Comparison of ENCODE assay signal across 7 mouse cellular contexts in genomic region chr17:51179195-51179953, GRCm38 (mm10). TPM values are rescaled to one million over a fixed set of nuclear protein-coding genes. Genes with fewer than 3 reads are reported as not detected.
A peak's percentile ranks its signal among the peaks of the same experiment; 100 is the strongest.
DNase-seq lines count a peak whose midpoint lies in the region; ATAC-seq lines count a peak whose summit lies in the region.

Tbc1d5 (minus strand) TSS chr17:51179352.

- WGBS in intestine, embryonic 16.5 days, result 2% methylated on average over 54 of the region's 54 CpGs
- WGBS in midbrain, embryonic 11.5 days, result 3% methylated on average over 54 of the region's 54 CpGs

- ATAC-seq in intestine, embryonic 16.5 days, result peak; percentile 98
- ATAC-seq in midbrain, embryonic 11.5 days (ENCODE audit: low FRiP score), result peak; percentile 96

- H3K4me3 ChIP-seq in intestine, embryonic 16.5 days (ENCODE audit: low read length), result peak within 1 kb of the TSS; percentile 81
- peak within 1 kb of the TSS; percentile 81 for H3K4me3 ChIP-seq in midbrain, embryonic 11.5 days (ENCODE audit: low read depth, low read length)

- peak within 1 kb of the TSS; percentile 72 for H3K4me2 ChIP-seq in intestine, embryonic 16.5 days (ENCODE audit: low read depth, low read length)
- peak within 1 kb of the TSS; percentile 75 for H3K4me2 ChIP-seq in midbrain, embryonic 11.5 days

- no peaks in the 10 kb centered on the region for H3K27me3 ChIP-seq in intestine, embryonic 16.5 days (replicated peaks; ENCODE audit: control insufficient read depth, insufficient read depth, low read length)
- no peaks in the 10 kb centered on the region for H3K27me3 ChIP-seq in midbrain, embryonic 11.5 days (ENCODE audit: control insufficient read depth, insufficient read depth, low read length)

- H3K27ac ChIP-seq in intestine, embryonic 16.5 days (ENCODE audit: low read length), result peak within 1 kb of the TSS; percentile 99
- H3K27ac ChIP-seq in midbrain, embryonic 11.5 days (ENCODE audit: low read depth, low read length), result peak within 1 kb of the TSS; percentile 97

- peak; percentile 91 for DNase-seq in adrenal gland, adult 8-10 months
- DNase-seq in embryo, embryonic 9.5 days (ENCODE audit: extremely low spot score), result peak; percentile 92
- DNase-seq in gastrocnemius, postnatal 4 days (ENCODE audit: low spot score in 2 of 2), result peak; percentile 84 to 94
- peak; percentile 93 to 96 for DNase-seq in left cerebral cortex, postnatal 36 days (ENCODE audit: low spot score in 2 of 2)
- peak; percentile 99 for DNase-seq in midbrain, embryonic 11.5 days (ENCODE audit: low spot score, missing footprints)
- peak; percentile 89 for DNase-seq in skeletal muscle tissue, adult 2 months (ENCODE audit: low read depth, low spot score)

- H3K36me3 ChIP-seq in intestine, embryonic 16.5 days (ENCODE audit: control insufficient read depth, insufficient read depth, low read length), result no peaks in the 10 kb centered on the region
- H3K36me3 ChIP-seq in midbrain, embryonic 11.5 days (ENCODE audit: control insufficient read depth, insufficient read depth, low read length), result no peaks in the 10 kb centered on the region

- peak within 1 kb of the TSS; percentile 99 for H3K9ac ChIP-seq in intestine, embryonic 16.5 days (ENCODE audit: low read depth, low read length)
- peak within 1 kb of the TSS; percentile 98 for H3K9ac ChIP-seq in midbrain, embryonic 11.5 days (ENCODE audit: low read length)

- H3K9me3 ChIP-seq in intestine, embryonic 16.5 days (ENCODE audit: control insufficient read depth, low read length), result no peaks in the 10 kb centered on the region
- H3K9me3 ChIP-seq in midbrain, embryonic 11.5 days (ENCODE audit: control insufficient read depth, low read length), result no peaks in the 10 kb centered on the region

- intact Hi-C loops in left cerebral cortex, postnatal 36 days (cut with DNase I), result loop anchor here (10.0 kb wide), 1 partner anchor 595 kb away; no protein-coding TSS in a partner anchor

- H3K4me1 ChIP-seq in intestine, embryonic 16.5 days (ENCODE audit: control insufficient read depth, insufficient read depth, low read length), result 0 out of 2 replicates have a peak, but pooled peaks cover 2% of the 10 kb centered on the region
- peaks cover 4% of the 10 kb centered on the region; the same call in 1 of the 2 replicates for H3K4me1 ChIP-seq in midbrain, embryonic 11.5 days (ENCODE audit: control insufficient read depth, insufficient read depth, low read length)

RNA-seq across cellular contexts. Expression of gene Tbc1d5, which starts in this region (rescaled TPM):
- 10 to 100 TPM; 21.6 to 34.2 (median 27.2) TPM for total RNA-seq in adrenal gland, adult 8-10 months (2022)
- total RNA-seq in gastrocnemius, postnatal 4 days (2021), result 10 to 100 TPM; 15.2 to 15.8 TPM
- polyA plus RNA-seq in intestine, embryonic 16.5 days (2015; fragmentation: Nextera tagmentation; extraction: Ambion mirVana), result 10.2 and 10.4 TPM in 2 replicates
- total RNA-seq in left cerebral cortex, postnatal 36 days (2021), result 10 to 100 TPM; 26.7 to 27.7 TPM
- polyA plus RNA-seq in midbrain, embryonic 11.5 days (2014; fragmentation: Nextera tagmentation; extraction: Ambion mirVana), result 9.4 and 9.9 TPM in 2 replicates

Comparison
In these comparisons a context has a peak if more than half of its experiments do, and no peak if none do; other contexts are left out.
1. Peak in every context shown above with its lines: DNase-seq, ATAC-seq, H3K4me3 ChIP-seq and H3K27ac ChIP-seq.